Comparison of ENCODE assay signal across 8 mouse cellular contexts in genomic region chr12:119164176-119164575, GRCm38 (mm10).
DNase-seq lines count a peak whose midpoint lies in the region; ATAC-seq and TF ChIP-seq lines count a peak whose summit lies in the region.

No protein-coding gene starts in this region.

- no peak for TF ChIP-seq CTCF in left cerebral cortex, adult 2 months (IDR thresholded peaks at IDR 0.05)

- no peak overlapping the region for H3K9ac ChIP-seq in stomach, embryonic 14.5 days (replicated peaks; ENCODE audit: low read depth, low read length)

- H3K4me2 ChIP-seq in stomach, embryonic 14.5 days (replicated peaks; ENCODE audit: low read depth, low read length), result no peak overlapping the region

- ATAC-seq in stomach, embryonic 14.5 days (ENCODE audit: insufficient number of reproducible peaks, insufficient read depth, low FRiP score, low read depth), result no peak

- H3K9me3 ChIP-seq in stomach, embryonic 14.5 days (ENCODE audit: control insufficient read depth, low read depth, low read length), result no peaks in the 10 kb centered on the region

- 56% methylated on average over 1 of the region's 1 CpGs for WGBS in stomach, embryonic 14.5 days

- peak; percentile 60 for DNase-seq in gastrocnemius, adult 18-20 months (ENCODE audit: low spot score)
- DNase-seq in gastrocnemius, postnatal 10 days, result no peak
- DNase-seq in 3134 (ENCODE audit: extremely low read depth, insufficient read length, low spot score), result peak; percentile 58
- peak; percentile 51 for DNase-seq in fibroblast of lung, adult 2 months (ENCODE audit: low read depth)
- peak; percentile 22 for DNase-seq in kidney, postnatal 14 days
- no peak for DNase-seq in adrenal gland, postnatal 25 days
- no peak for DNase-seq in left cerebral cortex, adult 2 months (ENCODE audit: extremely low spot score in 1 of 2, low spot score in 2 of 2)

- no peak overlapping the region for H3K4me3 ChIP-seq in stomach, embryonic 14.5 days (ENCODE audit: low read depth, low read length)
- no peak overlapping the region for H3K4me3 ChIP-seq in left cerebral cortex, adult 2 months

- H3K4me1 ChIP-seq in stomach, embryonic 14.5 days (ENCODE audit: control insufficient read depth, insufficient read depth, low read length), result no peaks in the 10 kb centered on the region

- no peaks in the 10 kb centered on the region for H3K27me3 ChIP-seq in stomach, embryonic 14.5 days (ENCODE audit: control insufficient read depth, insufficient read depth, low read length)

- H3K36me3 ChIP-seq in stomach, embryonic 14.5 days (ENCODE audit: control insufficient read depth, insufficient read depth, low read length), result peaks cover 4% of the 10 kb centered on the region; the same call in 1 of the 2 replicates

- H3K27ac ChIP-seq in stomach, embryonic 14.5 days (ENCODE audit: low read length), result peak overlapping the region; percentile 39; the same call in 1 of the 2 replicates
- no peak overlapping the region; the same call in 1 of the 2 replicates for H3K27ac ChIP-seq in left cerebral cortex, adult 2 months

- intact Hi-C loops in left cerebral cortex, adult 2 months (cut with DNase I), result loop anchor here (5.0 kb wide), 1 partner anchor 33 kb away; no protein-coding TSS in a partner anchor

Comparison
In these comparisons a context has a peak if more than half of its experiments do, and no peak if none do; other contexts are left out.
1. DNase-seq: peak in gastrocnemius, adult 18-20 months (single experiment), 3134 (single experiment), fibroblast of lung, adult 2 months (single experiment) and kidney, postnatal 14 days (single experiment); none in gastrocnemius, postnatal 10 days (single experiment), adrenal gland, postnatal 25 days (single experiment) and left cerebral cortex, adult 2 months (0 of 2).